Mouse (Mus musculus) MEL (cell line): ENCODE data around the gene Dnajc27. TPM values are rescaled to one million over a fixed set of nuclear protein-coding genes. Genes with fewer than 3 reads are reported as not detected.

ENCODE experiments used
- DNase-seq: peaks from one replicate; pipeline ENCODE4 v3.0.0; 2011; ENCODE audit warnings: low read depth, low spot score
- H3K27ac ChIP-seq: 2 replicates; pipeline ENCODE4 v1.5.1; 2012; ENCODE audit warnings: low read depth, mild to moderate bottlenecking, control low read depth, low read length, moderate library complexity; ENCODE audit not compliant: control insufficient read depth
- H3K27me3 ChIP-seq, 2 experiments: fragments of 150-350 bp in 1 of 2; sonication (generic) in 1 of 2; 2 replicates each; pipeline ENCODE4 v1.6.1; 2012; ENCODE audit warnings: low read length in 2 of 2, mild to moderate bottlenecking in 2 of 2, improper control_type of control experiment in 1 of 2, moderate library complexity in 1 of 2; ENCODE audit not compliant: insufficient read depth in 2 of 2, control insufficient read depth in 1 of 2
- H3K36me3 ChIP-seq, 2 experiments: 2 replicates each; pipeline ENCODE4 v1.6.1; 2012 to 2014; ENCODE audit warnings: low read length in 2 of 2, improper control_type of control experiment in 1 of 2, inconsistent platforms in 1 of 2, mild to moderate bottlenecking in 1 of 2; ENCODE audit not compliant: insufficient read depth in 2 of 2, control insufficient read depth in 1 of 2
- H3K4me1 ChIP-seq, 2 experiments: fragments of 150-350 bp in 1 of 2; sonication (generic) in 1 of 2; 2 replicates each; pipeline ENCODE4 v1.6.1; 2012; ENCODE audit warnings: low read length in 2 of 2, improper control_type of control experiment in 1 of 2, mild to moderate bottlenecking in 1 of 2; ENCODE audit not compliant: insufficient read depth in 2 of 2, control insufficient read depth in 1 of 2
- H3K4me3 ChIP-seq, 2 experiments: fragments of 150-350 bp in 1 of 2; sonication (generic) in 1 of 2; 2 replicates each; pipeline ENCODE4 v1.5.1; 2012; ENCODE audit warnings: low read depth in 2 of 2, low read length in 2 of 2, mild to moderate bottlenecking in 2 of 2, moderate library complexity in 2 of 2, control low read depth in 1 of 2, improper control_type of control experiment in 1 of 2; ENCODE audit not compliant: control insufficient read depth in 1 of 2, insufficient read depth in 1 of 2
- H3K79me2 ChIP-seq: 2 replicates; pipeline ENCODE4 v1.6.1; 2012; ENCODE audit warnings: mild to moderate bottlenecking, low read length, moderate library complexity; ENCODE audit not compliant: control insufficient read depth, poor library complexity, insufficient read depth
- H3K9ac ChIP-seq: 2 replicates; pipeline ENCODE4 v1.6.1; 2012; ENCODE audit warnings: low read depth, mild to moderate bottlenecking, control low read depth, low read length, moderate library complexity; ENCODE audit not compliant: control insufficient read depth, poor library complexity, severe bottlenecking
- H3K9me3 ChIP-seq: fragments of 150-350 bp; sonication (generic); replicated peaks from 2 replicates; pipeline ENCODE4 v1.6.1; 2012; ENCODE audit warnings: mild to moderate bottlenecking, low read length, improper control_type of control experiment, moderate library complexity; ENCODE audit not compliant: insufficient read depth
- BHLHE40 ChIP-seq: IDR thresholded peaks from 2 replicates; pipeline ENCODE4 v1.6.1; 2012; ENCODE audit warnings: low read depth, mild to moderate bottlenecking, inconsistent platforms, low read length, improper control_type of control experiment, borderline replicate concordance
- CHD2 ChIP-seq: IDR thresholded peaks from 2 replicates; pipeline ENCODE4 v1.6.1; 2011; ENCODE audit warnings: low read length, improper control_type of control experiment
- CTCF ChIP-seq, 3 experiments: IDR thresholded peaks in 2 of 3; conservative IDR thresholded peaks in 1 of 3; 2 replicates each; pipeline ENCODE4 v1.5.1; 2011 to 2012; ENCODE audit warnings: low read length in 3 of 3, low read depth in 2 of 3, mild to moderate bottlenecking in 2 of 3, improper control_type of control experiment in 1 of 3, inconsistent platforms in 1 of 3, mixed read lengths in 1 of 3, moderate library complexity in 1 of 3; ENCODE audit not compliant: control insufficient read depth in 1 of 3, insufficient read depth in 1 of 3, poor library complexity in 1 of 3, severe bottlenecking in 1 of 3
- E2F4 ChIP-seq: IDR thresholded peaks from 2 replicates; pipeline ENCODE4 v1.6.1; 2011; ENCODE audit warnings: low read depth, low read length, improper control_type of control experiment, borderline replicate concordance
- ELF1 ChIP-seq: IDR thresholded peaks from 2 replicates; pipeline ENCODE4 v1.6.1; 2014; ENCODE audit warnings: low read depth, mild to moderate bottlenecking, inconsistent platforms, low read length, improper control_type of control experiment, moderate library complexity
- EP300 ChIP-seq, 2 experiments: IDR thresholded peaks; 2 replicates each; pipeline ENCODE4 v1.6.1; 2011; ENCODE audit warnings: improper control_type of control experiment in 2 of 2, low read length in 2 of 2, low read depth in 1 of 2, mild to moderate bottlenecking in 1 of 2
- GATA1 ChIP-seq: IDR thresholded peaks from 2 replicates; pipeline ENCODE4 v1.6.1; 2011; ENCODE audit warnings: low read depth, low read length, improper control_type of control experiment
- HCFC1 ChIP-seq: IDR thresholded peaks from 2 replicates; pipeline ENCODE4 v1.6.1; 2012; ENCODE audit warnings: low read depth, mild to moderate bottlenecking, inconsistent platforms, low read length, improper control_type of control experiment, moderate library complexity
- JUND ChIP-seq: IDR thresholded peaks from 2 replicates; pipeline ENCODE4 v1.6.1; 2011; ENCODE audit warnings: low read depth, mild to moderate bottlenecking, improper control_type of control experiment, low read length
- KAT2A ChIP-seq: conservative IDR thresholded peaks from 2 replicates; pipeline ENCODE4 v1.6.1; 2012; ENCODE audit warnings: low read depth, low read length, improper control_type of control experiment, inconsistent platforms
- MAFK ChIP-seq: IDR thresholded peaks from 2 replicates; pipeline ENCODE4 v1.6.1; 2011; ENCODE audit warnings: low read depth, mild to moderate bottlenecking, low read length, improper control_type of control experiment, borderline replicate concordance
- MAX ChIP-seq: IDR thresholded peaks from 2 replicates; pipeline ENCODE4 v1.6.1; 2011; ENCODE audit warnings: low read length, improper control_type of control experiment
- MAZ ChIP-seq: IDR thresholded peaks from 2 replicates; pipeline ENCODE4 v1.6.1; 2012; ENCODE audit warnings: low read depth, mild to moderate bottlenecking, inconsistent platforms, low read length, improper control_type of control experiment
- MXI1 ChIP-seq: IDR thresholded peaks from 2 replicates; pipeline ENCODE4 v1.6.1; 2011; ENCODE audit warnings: mild to moderate bottlenecking, low read depth, low read length, improper control_type of control experiment
- MYC ChIP-seq: IDR thresholded peaks from 2 replicates; pipeline ENCODE4 v1.6.1; 2011; ENCODE audit warnings: low read depth, mild to moderate bottlenecking, low read length, improper control_type of control experiment, moderate library complexity
- NELFE ChIP-seq: IDR thresholded peaks from 2 replicates; pipeline ENCODE4 v1.6.1; 2011; ENCODE audit warnings: low read depth, low read length, improper control_type of control experiment
- NRF1 ChIP-seq: IDR thresholded peaks from 2 replicates; pipeline ENCODE4 v1.6.1; 2014; ENCODE audit warnings: low read depth, mild to moderate bottlenecking, inconsistent platforms, low read length, improper control_type of control experiment, moderate library complexity; ENCODE audit not compliant: poor library complexity, insufficient read depth, severe bottlenecking
- POLR2AphosphoS2 ChIP-seq: IDR thresholded peaks from 2 replicates; pipeline ENCODE4 v1.6.1; 2011; ENCODE audit warnings: low read length, improper control_type of control experiment
- RAD21 ChIP-seq: IDR thresholded peaks from 2 replicates; pipeline ENCODE4 v1.6.1; 2011; ENCODE audit warnings: mild to moderate bottlenecking, low read depth, low read length, improper control_type of control experiment
- TCF12 ChIP-seq: IDR thresholded peaks from 2 replicates; pipeline ENCODE4 v1.6.1; 2014; ENCODE audit warnings: low read depth, mild to moderate bottlenecking, inconsistent platforms, low read length, improper control_type of control experiment, moderate library complexity
- UBTF ChIP-seq: IDR thresholded peaks from 2 replicates; pipeline ENCODE4 v1.6.1; 2012; ENCODE audit warnings: low read depth, mild to moderate bottlenecking, inconsistent platforms, low read length, improper control_type of control experiment, moderate library complexity, borderline replicate concordance; ENCODE audit not compliant: insufficient read depth
- USF1 ChIP-seq: IDR thresholded peaks from 2 replicates; pipeline ENCODE4 v1.6.1; 2014; ENCODE audit warnings: low read depth, mild to moderate bottlenecking, inconsistent platforms, low read length, improper control_type of control experiment, moderate library complexity
- ZC3H11A ChIP-seq: IDR thresholded peaks from 2 replicates; pipeline ENCODE4 v1.6.1; 2012; ENCODE audit warnings: low read depth, mild to moderate bottlenecking, inconsistent platforms, low read length, improper control_type of control experiment
- ZNF384 ChIP-seq: IDR thresholded peaks from 2 replicates; pipeline ENCODE4 v1.6.1; 2012; ENCODE audit warnings: low read depth, mild to moderate bottlenecking, inconsistent platforms, low read length, improper control_type of control experiment
- polyA plus RNA-seq, 2 experiments: library from polyadenylated mRNA; stranded (reverse) in 1 of 2; unstranded in 1 of 2; fragments of >175 nt in 1 of 2; fragments of >200 nt in 1 of 2; gene quantifications; 2 replicates each; pipeline versions ENCODE4 v1.2.1 to v1.2.4; 2012; ENCODE audit warnings: low replicate concordance in 2 of 2, low read depth in 1 of 2; ENCODE audit not compliant: insufficient read length in 2 of 2, insufficient read depth in 1 of 2, missing spikeins in 1 of 2
- total RNA-seq: library from RNA; depleted of rRNA; stranded (reverse); fragments of 300-350 nt; gene quantifications from 2 replicates; pipeline ENCODE4 v1.2.3, GENCODE M21; 2012

Gene Dnajc27
- total and polyA plus RNA-seq, 3 experiments, result 7.9 to 9.7 TPM; not detected in 1

DNA sequence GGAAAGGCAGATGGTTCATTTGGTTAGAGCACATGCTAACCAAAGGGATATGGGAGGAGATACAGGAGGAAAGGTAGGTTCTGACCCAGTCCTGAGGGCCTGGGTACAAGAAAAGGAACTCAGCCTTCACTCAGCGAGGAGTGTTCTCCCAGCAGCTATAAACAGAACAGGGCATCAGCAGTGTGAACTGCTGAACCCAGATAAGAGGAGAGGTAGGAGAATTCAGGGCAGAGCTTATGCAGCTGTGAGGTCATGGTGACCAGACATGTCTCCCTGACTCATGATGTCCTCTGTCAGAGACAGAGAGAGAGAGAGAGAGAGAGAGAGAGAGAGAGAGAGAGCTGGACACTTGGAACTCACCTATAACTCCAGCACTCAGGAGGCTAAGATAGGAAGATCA lies 36.4 kb upstream of the Dnajc27 start:
- H3K9me3 ChIP-seq, result no peaks in the 10 kb centered on the region
- H3K4me3 ChIP-seq, result no peak overlapping the region
- no peaks in the 10 kb centered on the region; a peak in 1 of 4 replicates for H3K27me3 ChIP-seq
- H3K36me3 ChIP-seq, result peaks cover 0 to under 1% of the 10 kb centered on the region in 2 experiments; a peak in 2 of 4 replicates
- DNase-seq, result no peak
- H3K79me2 ChIP-seq, result no peaks in the 10 kb centered on the region
- no peak overlapping the region for H3K27ac ChIP-seq
- H3K4me1 ChIP-seq, result peaks cover 0 to 5% of the 10 kb centered on the region in 2 experiments; a peak in 3 of 4 replicates
- H3K9ac ChIP-seq, result no peak overlapping the region
- TF ChIP-seq CTCF (IDR thresholded peaks at IDR 0.05 in 2 of 3, conservative IDR thresholded peaks at IDR 0.05 in 1 of 3; ENCODE audit: control insufficient read depth in 1 of 3, insufficient read depth in 1 of 3, low read depth in 2 of 3, low read length in 3 of 3, poor library complexity in 1 of 3, severe bottlenecking in 1 of 3) (no peak), BHLHE40 (no peak), HCFC1 (no peak), USF1 (no peak), EP300 (IDR thresholded peaks at IDR 0.05; ENCODE audit: low read depth in 1 of 2, low read length in 2 of 2) (no peak), MAX (no peak), MXI1 (no peak), MAZ (no peak), MYC (no peak), RAD21 (no peak), E2F4 (no peak), ZNF384 (no peak)

DNA sequence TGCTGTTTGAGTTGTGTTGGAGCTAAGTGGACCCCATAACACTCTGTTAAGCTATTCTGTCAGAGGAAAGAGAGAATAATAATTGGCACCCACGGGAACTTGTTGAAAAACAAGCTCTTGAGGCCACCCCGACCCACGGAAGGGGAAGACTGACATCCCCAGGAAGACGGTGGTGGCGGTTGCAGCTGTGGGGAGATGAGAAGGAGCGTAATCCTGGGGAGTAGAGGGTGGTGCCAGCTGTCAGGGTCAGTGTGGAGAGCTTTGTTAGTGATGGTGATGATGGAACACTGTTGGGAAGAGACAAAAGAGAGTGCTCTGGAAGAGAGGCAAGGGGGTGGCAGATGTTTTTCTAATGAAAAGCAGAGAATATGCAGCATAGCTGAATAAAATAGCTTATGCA lies 34.4 kb upstream of the Dnajc27 start:
- no peak for DNase-seq
- no peaks in the 10 kb centered on the region for H3K27me3 ChIP-seq
- H3K36me3 ChIP-seq, result peaks cover 0 to 5% of the 10 kb centered on the region in 2 experiments; a peak in 2 of 4 replicates
- H3K79me2 ChIP-seq, result no peaks in the 10 kb centered on the region
- H3K4me3 ChIP-seq, result no peak overlapping the region
- no peak overlapping the region for H3K9ac ChIP-seq
- H3K9me3 ChIP-seq, result no peaks in the 10 kb centered on the region
- TF ChIP-seq ZC3H11A (no peak), EP300 (IDR thresholded peaks at IDR 0.05; ENCODE audit: low read depth in 1 of 2, low read length in 2 of 2) (no peak), NRF1 (no peak), MAFK (no peak), JUND (no peak), GATA1 (no peak), UBTF (no peak), CTCF (IDR thresholded peaks at IDR 0.05 in 2 of 3, conservative IDR thresholded peaks at IDR 0.05 in 1 of 3; ENCODE audit: control insufficient read depth in 1 of 3, insufficient read depth in 1 of 3, low read depth in 2 of 3, low read length in 3 of 3, poor library complexity in 1 of 3, severe bottlenecking in 1 of 3) (no peak), CHD2 (no peak), MXI1 (no peak), E2F4 (no peak), TCF12 (no peak), NELFE (no peak), BHLHE40 (no peak), ZNF384 (no peak), ELF1 (no peak), KAT2A (no peak), POLR2AphosphoS2 (no peak)
- TF ChIP-seq, all 39 proteins: peak for 0
- H3K4me1 ChIP-seq, result peaks cover 3 to 10% of the 10 kb centered on the region in 2 experiments
- H3K27ac ChIP-seq, result no peak overlapping the region
